Mouse (Mus musculus) forebrain, embryonic 14.5 days (tissue): Measurements from ENCODE around the gene Ano9. TPM values are rescaled to one million over a fixed set of nuclear protein-coding genes. Genes with fewer than 3 reads are reported as not detected.

ENCODE experiments used
- ATAC-seq: fragments of 200-750 bp; cut with Nextera tagmentation; 2 replicates; pipeline ENCODE4 v1.8.0; 2017; ENCODE audit warnings: mild to moderate bottlenecking, moderate library complexity
- DNase-seq: peaks from one replicate; pipeline ENCODE4 v3.0.0-alpha.2; 2015; ENCODE audit warnings: low spot score
- H3K27ac ChIP-seq: fragments of 300-500 bp; sonication (generic); 2 replicates; pipeline ENCODE4 v1.5.1; 2014; ENCODE audit warnings: low read depth, mild to moderate bottlenecking, control low read depth, low read length, moderate library complexity
- H3K27me3 ChIP-seq: fragments of 300-500 bp; sonication (generic); replicated peaks from 2 replicates; pipeline ENCODE4 v1.6.1; 2014; ENCODE audit warnings: low read length, control low read depth, mixed read lengths; ENCODE audit not compliant: control insufficient read depth, insufficient read depth
- H3K36me3 ChIP-seq: fragments of 300-500 bp; sonication (generic); 2 replicates; pipeline ENCODE4 v1.6.1; 2014; ENCODE audit warnings: low read length, control low read depth; ENCODE audit not compliant: control insufficient read depth, insufficient read depth
- H3K4me1 ChIP-seq: fragments of 300-500 bp; sonication (generic); 2 replicates; pipeline ENCODE4 v1.6.1; 2014; ENCODE audit warnings: antibody characterized with exemption, low read length, control low read depth; ENCODE audit not compliant: control insufficient read depth, insufficient read depth
- H3K4me2 ChIP-seq: fragments of 300-500 bp; sonication (generic); 2 replicates; pipeline ENCODE4 v1.6.1; 2014; ENCODE audit warnings: mild to moderate bottlenecking, control low read depth, low read length
- H3K4me3 ChIP-seq: fragments of 300-500 bp; sonication (generic); 2 replicates; pipeline ENCODE4 v1.5.1; 2014; ENCODE audit warnings: low read depth, low read length, control low read depth
- H3K9ac ChIP-seq: fragments of 300-500 bp; sonication (generic); 2 replicates; pipeline ENCODE4 v1.6.1; 2014; ENCODE audit warnings: mild to moderate bottlenecking, low read length, control low read depth, moderate library complexity
- H3K9me3 ChIP-seq: fragments of 300-500 bp; sonication (generic); replicated peaks from 2 replicates; pipeline ENCODE4 v1.6.1; 2016; ENCODE audit warnings: low read length, control low read depth, mixed read lengths; ENCODE audit not compliant: control insufficient read depth
- WGBS: fragments of 180-500 bp; shearing (Covaris S2); extraction: QIAGEN DNeasy Blood & Tissue Kit; methylation state at CpG from one replicate; pipeline ENCODE4 v1.1.7; 2014; 5-methylcytosine and 5-hydroxymethylcytosine counted together
- polyA plus RNA-seq: library from polyadenylated mRNA; unstranded; fragments of >200 nt; fragmentation: Nextera tagmentation; extraction: Ambion mirVana; gene quantifications from 2 replicates; pipeline ENCODE4 v1.2.1, GENCODE M21; 2014

Ano9 gene
- polyA plus RNA-seq, 1 experiment from 2014 or later, result not detected

GRCm38 (mm10) chr7:141143861-141144260 is 26.3 kb upstream of the Ano9 start:
- WGBS, result 87% methylated on average over 2 of the region's 2 CpGs

GRCm38 (mm10) chr7:141143112-141143511 is 25.5 kb upstream of the Ano9 start:
- Histone ChIP-seq H3K4me3 (no peak overlapping the region), H3K9ac (no peak overlapping the region), H3K4me2 (no peak overlapping the region), H3K4me1 (no peaks in the 10 kb centered on the region), H3K27me3 (no peaks in the 10 kb centered on the region), H3K27ac (no peak overlapping the region), H3K9me3 (no peaks in the 10 kb centered on the region), H3K36me3 (peaks cover 32% of the 10 kb centered on the region)
- 60% methylated on average over 5 of the region's 5 CpGs for WGBS
- DNase-seq (no peak), ATAC-seq (no peak)

More at GRCm38 (mm10) chr7:141143861-141144260, 26.3 kb upstream of the Ano9 start:
- Histone ChIP-seq H3K9ac (no peak overlapping the region), H3K4me3 (no peak overlapping the region), H3K27ac (no peak overlapping the region), H3K4me2 (no peak overlapping the region), H3K27me3 (no peaks in the 10 kb centered on the region), H3K9me3 (no peaks in the 10 kb centered on the region), H3K36me3 (peaks cover 25% of the 10 kb centered on the region), H3K4me1 (no peaks in the 10 kb centered on the region)
- no peak for DNase-seq
- ATAC-seq, result no peak

- no peaks in the 10 kb centered on the region for H3K4me1 ChIP-seq
- 87% methylated on average over 4 of the region's 4 CpGs for WGBS
- no peak overlapping the region for H3K27ac ChIP-seq
- ATAC-seq, result no peak
- no peaks in the 10 kb centered on the region for H3K9me3 ChIP-seq
- DNase-seq, result no peak
- H3K27me3 ChIP-seq, result no peaks in the 10 kb centered on the region
- H3K4me2 ChIP-seq, result no peak overlapping the region
- peaks cover 44% of the 10 kb centered on the region for H3K36me3 ChIP-seq
- no peak overlapping the region for H3K4me3 ChIP-seq
- no peak overlapping the region for H3K9ac ChIP-seq
Observed at GRCm38 (mm10) chr7:141141326-141141725, 23.7 kb upstream of the Ano9 start.

- no peaks in the 10 kb centered on the region for H3K27me3 ChIP-seq
- H3K9ac ChIP-seq, result peak overlapping the region; percentile 96
- H3K4me1 ChIP-seq, result peaks cover 9% of the 10 kb centered on the region
- no peak overlapping the region for H3K27ac ChIP-seq
- DNase-seq (no peak), ATAC-seq (no peak)
- peak overlapping the region; percentile 85 for H3K4me3 ChIP-seq
- peak overlapping the region; percentile 88 for H3K4me2 ChIP-seq
- WGBS, result 61% methylated on average over 12 of the region's 12 CpGs
- H3K9me3 ChIP-seq, result no peaks in the 10 kb centered on the region
- H3K36me3 ChIP-seq, result peaks cover 22% of the 10 kb centered on the region
Observed at GRCm38 (mm10) chr7:141131904-141132755, 14.5 kb upstream of the Ano9 start.

GRCm38 (mm10) chr7:141131024-141131820 is 13.6 kb upstream of the Ano9 start:
- Histone ChIP-seq H3K4me3 (peak overlapping the region; percentile 85), H3K9ac (peak overlapping the region; percentile 96), H3K4me1 (peaks cover 9% of the 10 kb centered on the region), H3K27ac (peak overlapping the region; percentile 58; the same call in 1 of the 2 replicates), H3K27me3 (no peaks in the 10 kb centered on the region), H3K9me3 (no peaks in the 10 kb centered on the region), H3K36me3 (peaks cover 13% of the 10 kb centered on the region), H3K4me2 (peak overlapping the region; percentile 88)
- under 1% methylated on average over 59 of the region's 59 CpGs for WGBS
- ATAC-seq (peak; percentile 100), DNase-seq (peak; percentile 97)

- peak overlapping the region; percentile 46 for H3K4me3 ChIP-seq
- H3K4me2 ChIP-seq, result peak overlapping the region; percentile 59
- H3K36me3 ChIP-seq, result no peaks in the 10 kb centered on the region
- no peaks in the 10 kb centered on the region for H3K9me3 ChIP-seq
- H3K4me1 ChIP-seq, result no peaks in the 10 kb centered on the region
- DNase-seq (no peak), ATAC-seq (no peak)
- no peaks in the 10 kb centered on the region for H3K27me3 ChIP-seq
- peak overlapping the region; percentile 74 for H3K27ac ChIP-seq
- peak overlapping the region; percentile 72 for H3K9ac ChIP-seq
- 3% methylated on average over 15 of the region's 15 CpGs for WGBS
Observed at GRCm38 (mm10) chr7:141123517-141123856, 5.9 kb upstream of the Ano9 start.

- peak overlapping the region; percentile 59 for H3K4me2 ChIP-seq
- DNase-seq, result peak; percentile 91
- no peaks in the 10 kb centered on the region for H3K36me3 ChIP-seq
- peak; percentile 96 for ATAC-seq
- H3K27ac ChIP-seq, result peak overlapping the region; percentile 74
- H3K9ac ChIP-seq, result peak overlapping the region; percentile 72
- WGBS, result 2% methylated on average over 29 of the region's 29 CpGs
- no peaks in the 10 kb centered on the region for H3K4me1 ChIP-seq
- peak overlapping the region; percentile 46 for H3K4me3 ChIP-seq
- H3K27me3 ChIP-seq, result no peaks in the 10 kb centered on the region
- no peaks in the 10 kb centered on the region for H3K9me3 ChIP-seq
Observed at GRCm38 (mm10) chr7:141122689-141123516, 5.3 kb upstream of the Ano9 start.

GRCm38 (mm10) chr7:141122245-141122644 is 4.6 kb upstream of the Ano9 start, which contains the start of gene Ptdss2:
Gene Ptdss2, plus strand, starts transcription at chr7:141122382.
- H3K9ac ChIP-seq, result peak within 1 kb of the TSS; percentile 72
- ATAC-seq (no peak), DNase-seq (peak; percentile 14)
- no peaks in the 10 kb centered on the region for H3K36me3 ChIP-seq
- no peaks in the 10 kb centered on the region for H3K27me3 ChIP-seq
- peak within 1 kb of the TSS; percentile 59 for H3K4me2 ChIP-seq
- H3K9me3 ChIP-seq, result no peaks in the 10 kb centered on the region
- H3K4me1 ChIP-seq, result no peaks in the 10 kb centered on the region
- H3K4me3 ChIP-seq, result peak within 1 kb of the TSS; percentile 46
- 59% methylated on average over 14 of the region's 14 CpGs for WGBS
- peak within 1 kb of the TSS; percentile 74 for H3K27ac ChIP-seq
